In genomic region chr13:16325661-16326060, GRCm38 (mm10) we compare ENCODE assay signal across 29 mouse cellular contexts.
DNase-seq lines count a peak whose midpoint lies in the region; ATAC-seq and TF ChIP-seq lines count a peak whose summit lies in the region.
"Had no signal": no experiment of that assay in that cellular context is flagged by ENCODE, and none has a peak within 500 bp of the region (broad histone marks: within the 10 kb centered on the region; RNA-seq: fewer than 3 reads in every experiment).

No protein-coding gene starts in this region.

- H3K9me3 ChIP-seq in lung, postnatal 0 days (ENCODE audit: low read length), result no peaks in the 10 kb centered on the region
- H3K9me3 ChIP-seq in midbrain, embryonic 15.5 days, result no peaks in the 10 kb centered on the region
- no peaks in the 10 kb centered on the region for H3K9me3 ChIP-seq in midbrain, postnatal 0 days (ENCODE audit: low read length)
- H3K9me3 ChIP-seq: embryonic facial prominence, embryonic 13.5 days; embryonic facial prominence, embryonic 15.5 days; forebrain, embryonic 10.5 days; forebrain, embryonic 12.5 days; G1E had no signal

- no peak overlapping the region for H3K27ac ChIP-seq in lung, postnatal 0 days (ENCODE audit: low read length)
- H3K27ac ChIP-seq in midbrain, embryonic 15.5 days, result no peak overlapping the region
- H3K27ac ChIP-seq in midbrain, postnatal 0 days (ENCODE audit: low read depth, low read length), result no peak overlapping the region
- H3K27ac ChIP-seq: embryonic facial prominence, embryonic 13.5 days; embryonic facial prominence, embryonic 15.5 days; forebrain, embryonic 10.5 days; forebrain, embryonic 12.5 days had no signal

- no peak for TF ChIP-seq CTCF in lung, postnatal 0 days (IDR thresholded peaks at IDR 0.05)
- no peak for TF ChIP-seq CTCF in lung, adult 2 months (IDR thresholded peaks at IDR 0.05; ENCODE audit: insufficient read depth, low read length)
- TF ChIP-seq CTCF in midbrain, postnatal 0 days (IDR thresholded peaks at IDR 0.05), result no peak

- no peaks in the 10 kb centered on the region for H3K27me3 ChIP-seq in lung, postnatal 0 days (replicated peaks; ENCODE audit: insufficient read depth, low read length)
- no peaks in the 10 kb centered on the region for H3K27me3 ChIP-seq in midbrain, embryonic 15.5 days (replicated peaks)
- H3K27me3 ChIP-seq in midbrain, postnatal 0 days (ENCODE audit: insufficient read depth, low read length), result no peaks in the 10 kb centered on the region
- H3K27me3 ChIP-seq: CH12.LX; embryonic facial prominence, embryonic 13.5 days; embryonic facial prominence, embryonic 15.5 days; forebrain, embryonic 12.5 days; Patski had no signal

- DNase-seq in frontal cortex, postnatal 14 days (ENCODE audit: low spot score in 2 of 2), result no peak
- peak; percentile 13 for DNase-seq in lung, postnatal 0 days (ENCODE audit: low spot score)
- DNase-seq in lung, adult 2 months, result no peak
- no peak for DNase-seq in midbrain, postnatal 0 days (ENCODE audit: low spot score)
- DNase-seq: adrenal gland, adult 2 months; adrenal gland, postnatal 10 days; adrenal gland, postnatal 25 days; B cell, adult 2 months; cerebellum, adult 11-12 months; cerebellum, adult 2 months; cerebellum, adult 9-10 months; cerebellum, postnatal 10 days; cerebellum, postnatal 25 days had no signal

- TF ChIP-seq EP300 in lung, postnatal 0 days (IDR thresholded peaks at IDR 0.05), result no peak

- WGBS in lung, postnatal 0 days, result 81% methylated on average over 2 of the region's 2 CpGs
- WGBS in lung, adult 2 months, result 85% methylated on average over 2 of the region's 2 CpGs
- WGBS in midbrain, embryonic 15.5 days, result 88% methylated on average over 2 of the region's 2 CpGs
- 88% methylated on average over 2 of the region's 2 CpGs for WGBS in midbrain, postnatal 0 days

- H3K36me3 ChIP-seq in lung, postnatal 0 days (ENCODE audit: insufficient read depth, low read length), result no peaks in the 10 kb centered on the region
- H3K36me3 ChIP-seq in midbrain, embryonic 15.5 days (replicated peaks), result no peaks in the 10 kb centered on the region
- no peaks in the 10 kb centered on the region for H3K36me3 ChIP-seq in midbrain, postnatal 0 days (ENCODE audit: insufficient read depth, low read length)
- H3K36me3 ChIP-seq: embryonic facial prominence, embryonic 13.5 days; embryonic facial prominence, embryonic 15.5 days; forebrain, embryonic 10.5 days; forebrain, embryonic 12.5 days; G1E had no signal

- no peak overlapping the region for H3K4me3 ChIP-seq in lung, postnatal 0 days (ENCODE audit: low read depth, low read length)
- no peak overlapping the region for H3K4me3 ChIP-seq in lung, adult 2 months (replicated peaks; ENCODE audit: extremely low read depth, low read depth, low read length)
- no peak overlapping the region for H3K4me3 ChIP-seq in midbrain, embryonic 15.5 days
- H3K4me3 ChIP-seq in midbrain, postnatal 0 days (ENCODE audit: low read depth, low read length), result no peak overlapping the region
- H3K4me3 ChIP-seq: embryonic facial prominence, embryonic 13.5 days; embryonic facial prominence, embryonic 15.5 days; erythroblast, embryonic 14.5 days; forebrain, embryonic 10.5 days; forebrain, embryonic 12.5 days had no signal

- peak; percentile 77 for ATAC-seq in frontal cortex, adult (ENCODE audit: low TSS enrichment)
- no peak for ATAC-seq in lung, postnatal 0 days
- peak; percentile 94 for ATAC-seq in granulocyte monocyte progenitor cell, adult 5-6 weeks (replicated peaks; ENCODE audit: poor library complexity, severe bottlenecking)
- ATAC-seq in megakaryocyte progenitor cell, adult 5-6 weeks (replicated peaks; ENCODE audit: poor library complexity), result peak; percentile 91
- ATAC-seq in midbrain, embryonic 15.5 days (replicated peaks), result no peak
- ATAC-seq in midbrain, postnatal 0 days (ENCODE audit: low FRiP score), result no peak
- ATAC-seq: activated CD4-positive, CD25-positive, alpha-beta regulatory T cell, adult 4 months; CD4-positive, CD25-positive, alpha-beta regulatory T cell, adult 4 months; forebrain, embryonic 14.5 days; forebrain, embryonic 16.5 days; Patski had no signal

- TF ChIP-seq POLR2A in lung, adult 2 months (IDR thresholded peaks at IDR 0.05; ENCODE audit: borderline replicate concordance, extremely low read depth, low read depth, low read length), result no peak

- no peaks in the 10 kb centered on the region for H3K4me1 ChIP-seq in lung, postnatal 0 days (ENCODE audit: insufficient read depth, low read depth, low read length)
- no peaks in the 10 kb centered on the region for H3K4me1 ChIP-seq in lung, adult 2 months (ENCODE audit: control insufficient read depth, insufficient read depth, low read length)
- H3K4me1 ChIP-seq in midbrain, embryonic 15.5 days, result no peaks in the 10 kb centered on the region
- no peaks in the 10 kb centered on the region for H3K4me1 ChIP-seq in midbrain, postnatal 0 days (ENCODE audit: insufficient read depth, low read length)
- H3K4me1 ChIP-seq: embryonic facial prominence, embryonic 13.5 days; embryonic facial prominence, embryonic 15.5 days; forebrain, embryonic 10.5 days; forebrain, embryonic 12.5 days had no signal

- no peak overlapping the region for H3K9ac ChIP-seq in lung, postnatal 0 days (replicated peaks; ENCODE audit: low read depth)
- H3K9ac ChIP-seq in midbrain, embryonic 15.5 days, result no peak overlapping the region
- no peak overlapping the region for H3K9ac ChIP-seq in midbrain, postnatal 0 days (replicated peaks; ENCODE audit: low read length, poor library complexity, severe bottlenecking)
- H3K9ac ChIP-seq: embryonic facial prominence, embryonic 13.5 days; embryonic facial prominence, embryonic 15.5 days; forebrain, embryonic 12.5 days had no signal

- no peak overlapping the region for H3K4me2 ChIP-seq in lung, postnatal 0 days (replicated peaks; ENCODE audit: low read depth, low read length)
- H3K4me2 ChIP-seq in midbrain, embryonic 15.5 days, result no peak overlapping the region
- no peak overlapping the region for H3K4me2 ChIP-seq in midbrain, postnatal 0 days (ENCODE audit: low read depth, low read length, poor library complexity, severe bottlenecking)
- H3K4me2 ChIP-seq: embryonic facial prominence, embryonic 13.5 days; embryonic facial prominence, embryonic 15.5 days; forebrain, embryonic 12.5 days had no signal

Comparison
In these comparisons a context has a peak if more than half of its experiments do, and no peak if none do; other contexts are left out.
1. ATAC-seq: peak in frontal cortex, adult (single experiment), granulocyte monocyte progenitor cell, adult 5-6 weeks (single experiment) and megakaryocyte progenitor cell, adult 5-6 weeks (single experiment); none in lung, postnatal 0 days (single experiment), midbrain, embryonic 15.5 days (single experiment) and midbrain, postnatal 0 days (single experiment).